9 mouse cellular contexts compared by ENCODE assay signal in the genomic region with DNA sequence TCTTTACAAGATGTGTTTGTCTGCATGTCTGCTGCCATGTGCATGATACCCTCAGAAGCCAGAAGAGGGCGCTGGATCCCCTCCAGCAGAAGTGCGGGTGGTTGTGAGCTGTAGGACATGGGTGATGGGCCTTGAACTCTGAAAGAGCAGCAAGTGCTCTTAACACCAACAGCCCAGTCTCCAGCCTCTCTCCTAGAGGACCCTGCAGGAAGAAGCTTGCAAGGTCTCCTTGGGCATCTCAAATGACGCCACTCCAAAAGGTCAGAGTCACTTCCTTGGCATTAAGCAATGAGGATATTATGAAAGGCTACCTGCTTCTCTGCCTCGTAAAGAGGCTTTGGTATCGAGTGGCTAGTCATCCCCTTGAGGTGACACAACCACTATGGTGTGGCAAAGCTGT. TPM values are rescaled to one million over a fixed set of nuclear protein-coding genes. Genes with fewer than 3 reads are reported as not detected.
A peak's percentile ranks its signal among the peaks of the same experiment; 100 is the strongest.
DNase-seq lines count a peak whose midpoint lies in the region; TF ChIP-seq lines count a peak whose summit lies in the region.
"Had no signal": no experiment of that assay in that cellular context is flagged by ENCODE, and none has a peak within 500 bp of the region (broad histone marks: within the 10 kb centered on the region; RNA-seq: fewer than 3 reads in every experiment).

No protein-coding gene starts in this region.

- H3K4me1 ChIP-seq in spleen, adult 2 months (ENCODE audit: control insufficient read depth, insufficient read depth, insufficient read length), result no peaks in the 10 kb centered on the region
- H3K4me1 ChIP-seq in embryonic facial prominence, embryonic 10.5 days, result peaks cover 13% of the 10 kb centered on the region

- H3K36me3 ChIP-seq in spleen, adult 2 months (ENCODE audit: control insufficient read depth, insufficient read depth, low read length), result no peaks in the 10 kb centered on the region
- peaks cover 71% of the 10 kb centered on the region for H3K36me3 ChIP-seq in embryonic facial prominence, embryonic 10.5 days (replicated peaks)

- peak; percentile 86 for DNase-seq in heart, adult 11 months
- no peak for DNase-seq in heart, adult 8-10 months (ENCODE audit: low spot score)
- DNase-seq in spleen, adult 2 months (ENCODE audit: low read depth in 1 of 2, low spot score in 2 of 2), result peak; percentile 11 to 44
- DNase-seq in spleen, adult 12 weeks (ENCODE audit: low spot score), result no peak
- peak; percentile 47 for DNase-seq in embryonic facial prominence, embryonic 10.5 days (ENCODE audit: low spot score)
- peak; percentile 69 for DNase-seq in lung, postnatal 14 days
- DNase-seq in thymus, postnatal 25 days, result peak; percentile 81
- DNase-seq in layer of hippocampus, adult 9-11 months, result no peak

- H3K27ac ChIP-seq in spleen, adult 2 months (ENCODE audit: insufficient read depth, low read length), result no peak overlapping the region
- no peak overlapping the region for H3K27ac ChIP-seq in embryonic facial prominence, embryonic 10.5 days (replicated peaks)

- TF ChIP-seq POLR2A in spleen, adult 2 months (IDR thresholded peaks at IDR 0.05; ENCODE audit: low read depth, low read length), result no peak

- no peak overlapping the region for H3K4me3 ChIP-seq in spleen, adult 2 months (ENCODE audit: extremely low read depth, insufficient read depth, insufficient read length)
- H3K4me3 ChIP-seq in embryonic facial prominence, embryonic 10.5 days, result no peak overlapping the region

- WGBS in spleen, adult 2 months, result 70% methylated on average over 5 of the region's 5 CpGs
- WGBS in embryonic facial prominence, embryonic 10.5 days, result 59% methylated on average over 5 of the region's 5 CpGs

- H3K27me3 ChIP-seq in spleen, adult 2 months (ENCODE audit: control insufficient read depth, insufficient read depth, low read length), result no peaks in the 10 kb centered on the region
- H3K27me3 ChIP-seq in embryonic facial prominence, embryonic 10.5 days (replicated peaks; ENCODE audit: low read depth, poor library complexity, severe bottlenecking), result no peaks in the 10 kb centered on the region

- peak; percentile 59; the same call in 1 of the 2 replicates for TF ChIP-seq CTCF in spleen, adult 2 months (IDR thresholded peaks at IDR 0.05; ENCODE audit: extremely low read depth, insufficient read depth, insufficient read length, insufficient replicate concordance)

- no peaks in the 10 kb centered on the region for H3K9me3 ChIP-seq in embryonic facial prominence, embryonic 10.5 days

RNA-seq across cellular contexts. Expression of a gene that starts 23.6 kb away (rescaled TPM):
- total RNA-seq in heart, adult 8-10 months (2022), result 1 to 10 TPM in 1 of 4 experiments, under 1 TPM in 3; 0.82 to 1.0 (median 0.88) TPM
- not detected in 2 replicates for polyA plus RNA-seq in spleen, adult 2 months (2012; rRNA removed)
- 0.13 and 0.56 TPM in 2 replicates for polyA plus RNA-seq in embryonic facial prominence, embryonic 10.5 days (2016; fragmentation: Nextera tagmentation; extraction: Ambion mirVana)
- polyA plus RNA-seq: large intestine, adult 2 months had no signal

RNA-seq across cellular contexts. Expression of a gene that starts 28.6 kb away (rescaled TPM):
- 10 to 100 TPM; 13.2 to 14.5 (median 13.9) TPM for total RNA-seq in heart, adult 8-10 months (2022)
- 20.9 and 25.3 TPM in 2 replicates for polyA plus RNA-seq in spleen, adult 2 months (2012; rRNA removed)
- polyA plus RNA-seq in embryonic facial prominence, embryonic 10.5 days (2016; fragmentation: Nextera tagmentation; extraction: Ambion mirVana), result 24.1 and 24.2 TPM in 2 replicates

RNA-seq across cellular contexts. Expression of a gene that starts 36.9 kb away (rescaled TPM):
- total RNA-seq in heart, adult 8-10 months (2022), result 10 to 100 TPM; 73.9 to 99.6 (median 87.5) TPM
- polyA plus RNA-seq in spleen, adult 2 months (2012; rRNA removed), result 68.1 and 75.1 TPM in 2 replicates
- polyA plus RNA-seq in embryonic facial prominence, embryonic 10.5 days (2016; fragmentation: Nextera tagmentation; extraction: Ambion mirVana), result 40.0 and 46.9 TPM in 2 replicates

Comparison
In these comparisons a context has a peak if more than half of its experiments do, and no peak if none do; other contexts are left out.
1. DNase-seq: peak in heart, adult 11 months (single experiment), spleen, adult 2 months (2 of 2), embryonic facial prominence, embryonic 10.5 days (single experiment), lung, postnatal 14 days (single experiment) and thymus, postnatal 25 days (single experiment); none in heart, adult 8-10 months (single experiment), spleen, adult 12 weeks (single experiment) and layer of hippocampus, adult 9-11 months (single experiment).